In genomic region chr2:6705929-6706739, GRCm38 (mm10) we compare ENCODE assay signal across 14 mouse cellular contexts.
DNase-seq lines count a peak whose midpoint lies in the region; ATAC-seq and TF ChIP-seq lines count a peak whose summit lies in the region.
"Had no signal": no experiment of that assay in that cellular context is flagged by ENCODE, and none has a peak within 500 bp of the region (broad histone marks: within the 10 kb centered on the region; RNA-seq: fewer than 3 reads in every experiment).

No protein-coding gene starts in this region.

- no peak for DNase-seq in forebrain, postnatal 0 days
- DNase-seq in forebrain, embryonic 10.5 days (ENCODE audit: extremely low spot score, low spot score), result no peak
- no peak for DNase-seq in thymus, adult 2 months
- DNase-seq in thymus, adult 18-20 months, result no peak
- peak; percentile 83 for DNase-seq in induced T-regulatory cell, adult 2 months (ENCODE audit: low read depth)
- DNase-seq in adrenal gland, adult 2 months, result no peak
- DNase-seq: adrenal gland, postnatal 14 days; kidney, adult 9 months; lung, adult 18-20 months had no signal

- peaks cover 9% of the 10 kb centered on the region; the same call in 1 of the 2 replicates for H3K36me3 ChIP-seq in forebrain, postnatal 0 days (ENCODE audit: insufficient read depth)
- H3K36me3 ChIP-seq in forebrain, embryonic 10.5 days (replicated peaks), result no peaks in the 10 kb centered on the region
- H3K36me3 ChIP-seq in thymus, adult 2 months (ENCODE audit: control insufficient read depth, insufficient read depth, low read length), result no peaks in the 10 kb centered on the region
- no peaks in the 10 kb centered on the region for H3K36me3 ChIP-seq in small intestine, adult 2 months (ENCODE audit: control insufficient read depth, insufficient read depth, low read length)
- H3K36me3 ChIP-seq: heart, embryonic 13.5 days; hindbrain, embryonic 13.5 days had no signal

- WGBS in forebrain, postnatal 0 days, result 76% methylated on average over 11 of the region's 11 CpGs
- WGBS in forebrain, embryonic 10.5 days, result 92% methylated on average over 11 of the region's 11 CpGs
- whole genome bisulfite sequencing in thymus, adult 2 months, result 25% methylated on average over 11 of the region's 11 CpGs
- 79% methylated on average over 11 of the region's 11 CpGs for WGBS in small intestine, adult 2 months

- no peak overlapping the region for H3K4me2 ChIP-seq in forebrain, postnatal 0 days (ENCODE audit: low read depth)
- H3K4me2 ChIP-seq: heart, embryonic 13.5 days; hindbrain, embryonic 13.5 days had no signal

- no peak for ATAC-seq in forebrain, postnatal 0 days
- ATAC-seq in erythroid progenitor cell, adult 5-6 weeks (replicated peaks; ENCODE audit: low FRiP score, poor library complexity, severe bottlenecking), result no peak
- ATAC-seq: Patski had no signal

- no peak for TF ChIP-seq POLR2A in thymus, adult 2 months (IDR thresholded peaks at IDR 0.05; ENCODE audit: control insufficient read depth, extremely low read depth, insufficient read depth, low read length, poor library complexity)
- no peak for TF ChIP-seq POLR2A in small intestine, adult 2 months (IDR thresholded peaks at IDR 0.05; ENCODE audit: low read depth, low read length)

- no peaks in the 10 kb centered on the region for H3K9me3 ChIP-seq in forebrain, postnatal 0 days (ENCODE audit: low read length)
- H3K9me3 ChIP-seq in forebrain, embryonic 10.5 days, result no peaks in the 10 kb centered on the region
- H3K9me3 ChIP-seq: heart, embryonic 13.5 days; hindbrain, embryonic 13.5 days had no signal

- no peak overlapping the region for H3K4me3 ChIP-seq in forebrain, postnatal 0 days (ENCODE audit: low read depth, low read length)
- no peak overlapping the region for H3K4me3 ChIP-seq in forebrain, embryonic 10.5 days
- no peak overlapping the region for H3K4me3 ChIP-seq in thymus, adult 2 months (ENCODE audit: control insufficient read depth, insufficient read depth, low read length)
- H3K4me3 ChIP-seq in small intestine, adult 2 months (ENCODE audit: low read depth, low read length), result no peak overlapping the region
- H3K4me3 ChIP-seq: heart, embryonic 13.5 days; hindbrain, embryonic 13.5 days had no signal

- H3K4me1 ChIP-seq in forebrain, postnatal 0 days (ENCODE audit: insufficient read depth), result peaks cover 23% of the 10 kb centered on the region; the same call in 1 of the 2 replicates
- H3K4me1 ChIP-seq in forebrain, embryonic 10.5 days, result peaks cover 15% of the 10 kb centered on the region
- H3K4me1 ChIP-seq in thymus, adult 2 months (replicated peaks; ENCODE audit: control insufficient read depth, insufficient read depth, low read length), result peaks cover 26% of the 10 kb centered on the region
- H3K4me1 ChIP-seq in small intestine, adult 2 months (ENCODE audit: control insufficient read depth, insufficient read depth, insufficient read length, low read length), result peaks cover 6% of the 10 kb centered on the region; the same call in 1 of the 2 replicates

- TF ChIP-seq CTCF in forebrain, postnatal 0 days (IDR thresholded peaks at IDR 0.05; ENCODE audit: low read depth), result no peak
- TF ChIP-seq CTCF in thymus, adult 2 months (IDR thresholded peaks at IDR 0.05; ENCODE audit: borderline replicate concordance, control insufficient read depth, extremely low read depth, insufficient read depth, low read length, poor library complexity), result no peak
- TF ChIP-seq CTCF in small intestine, adult 2 months (IDR thresholded peaks at IDR 0.05; ENCODE audit: extremely low read depth, insufficient read length, insufficient replicate concordance, low read depth, low read length), result no peak

- no peak overlapping the region for H3K9ac ChIP-seq in forebrain, postnatal 0 days
- H3K9ac ChIP-seq: heart, embryonic 13.5 days; hindbrain, embryonic 13.5 days had no signal

- 0 out of 2 replicates have a peak overlapping the region, but pooled peaks have one; percentile 21 for H3K27ac ChIP-seq in forebrain, postnatal 0 days (ENCODE audit: low read depth, low read length)
- H3K27ac ChIP-seq in forebrain, embryonic 10.5 days, result no peak overlapping the region
- peak overlapping the region; percentile 76 for H3K27ac ChIP-seq in thymus, adult 2 months (ENCODE audit: control insufficient read depth, insufficient read depth, low read length)
- H3K27ac ChIP-seq in small intestine, adult 2 months (ENCODE audit: insufficient read depth, low read depth, low read length), result peak overlapping the region; percentile 35
- H3K27ac ChIP-seq: heart, embryonic 13.5 days; hindbrain, embryonic 13.5 days had no signal

- H3K27me3 ChIP-seq in forebrain, postnatal 0 days (ENCODE audit: insufficient read depth, low read length), result no peaks in the 10 kb centered on the region
- H3K27me3 ChIP-seq in forebrain, embryonic 10.5 days (ENCODE audit: poor library complexity, severe bottlenecking), result no peaks in the 10 kb centered on the region
- H3K27me3 ChIP-seq in thymus, adult 2 months (ENCODE audit: control insufficient read depth, insufficient read depth, low read length), result no peaks in the 10 kb centered on the region
- H3K27me3 ChIP-seq in small intestine, adult 2 months (ENCODE audit: control insufficient read depth, insufficient read depth, low read length), result no peaks in the 10 kb centered on the region
- H3K27me3 ChIP-seq: heart, embryonic 13.5 days; hindbrain, embryonic 13.5 days; Patski had no signal
